Mouse (Mus musculus): ENCODE data around the gene Cadps2. TPM values are rescaled to one million over a fixed set of nuclear protein-coding genes. Genes with fewer than 3 reads are reported as not detected.

Cadps2 gene
- polyA plus RNA-seq, 1 experiment from 2014 or later: 12.4 TPM

DNA sequence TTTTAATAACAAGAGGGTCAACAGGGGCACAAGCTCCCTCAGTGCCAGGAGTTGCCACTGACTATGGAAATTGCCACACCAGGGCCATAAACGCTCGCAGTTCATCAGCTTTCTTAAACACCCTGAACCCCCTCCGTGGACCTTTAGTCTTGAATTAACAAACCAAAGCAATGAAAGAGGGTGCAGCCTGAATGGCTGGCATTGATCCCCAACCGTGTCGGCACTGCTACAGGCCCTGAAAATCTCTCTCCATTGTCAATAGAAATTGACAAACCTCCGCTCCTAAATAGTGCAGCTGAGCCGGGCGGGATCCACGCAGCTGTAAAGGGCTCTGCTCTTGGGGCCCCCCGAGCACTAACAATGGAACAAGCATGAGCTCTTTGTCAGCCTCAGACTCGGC lies 566.2 kb downstream of the Cadps2 start:
- ATAC-seq: no peak

DNA sequence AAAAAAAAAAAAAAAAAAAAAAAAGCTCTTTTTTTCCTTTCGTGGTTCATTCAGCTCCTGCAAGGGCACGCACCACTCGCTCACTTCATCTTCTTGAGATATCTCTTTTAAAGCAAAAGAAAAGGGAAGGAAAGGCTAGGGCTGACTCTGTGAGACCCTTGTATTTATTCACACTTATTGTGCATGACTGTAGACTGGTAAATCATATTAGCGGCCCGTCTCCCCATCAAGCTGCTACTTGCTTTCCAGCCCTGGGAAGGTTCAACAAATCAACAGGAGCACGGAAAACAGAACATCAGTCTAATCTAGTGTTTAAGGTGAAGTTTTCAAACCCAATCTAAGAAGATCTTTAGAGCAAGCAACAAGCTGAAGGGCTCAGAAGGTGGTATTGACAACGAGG lies 566.7 kb downstream of the Cadps2 start:
- H3K27ac ChIP-seq (ENCODE audit: low read depth, low read length): no peak overlapping the region
- no peak overlapping the region for H3K4me3 ChIP-seq (ENCODE audit: low read length)
- WGBS: 13% methylated on average over 7 of the region's 7 CpGs
- no peaks in the 10 kb centered on the region for H3K36me3 ChIP-seq (ENCODE audit: control insufficient read depth, insufficient read depth, low read length)
- H3K27me3 ChIP-seq (replicated peaks; ENCODE audit: control insufficient read depth, insufficient read depth, low read length): peaks cover 35% of the 10 kb centered on the region
- no peak overlapping the region for H3K9ac ChIP-seq (ENCODE audit: low read depth, low read length)
- ATAC-seq: no peak
- H3K4me2 ChIP-seq (ENCODE audit: low read length): no peak overlapping the region
- H3K9me3 ChIP-seq (ENCODE audit: control insufficient read depth, low read length): no peaks in the 10 kb centered on the region
- no peaks in the 10 kb centered on the region; the same call in 1 of the 2 replicates for H3K4me1 ChIP-seq (ENCODE audit: control insufficient read depth, insufficient read depth, low read depth, low read length)

More for the DNA sequence above, 566.2 kb downstream of the Cadps2 start:
- Histone ChIP-seq H3K9ac (ENCODE audit: low read depth, low read length) (no peak overlapping the region), H3K4me2 (ENCODE audit: low read length) (no peak overlapping the region), H3K27me3 (replicated peaks; ENCODE audit: control insufficient read depth, insufficient read depth, low read length) (peaks cover 32% of the 10 kb centered on the region), H3K27ac (ENCODE audit: low read depth, low read length) (no peak overlapping the region), H3K4me3 (ENCODE audit: low read length) (no peak overlapping the region), H3K4me1 (ENCODE audit: control insufficient read depth, insufficient read depth, low read depth, low read length) (no peaks in the 10 kb centered on the region; the same call in 1 of the 2 replicates), H3K36me3 (ENCODE audit: control insufficient read depth, insufficient read depth, low read length) (no peaks in the 10 kb centered on the region), H3K9me3 (ENCODE audit: control insufficient read depth, low read length) (no peaks in the 10 kb centered on the region)
- 2% methylated on average over 11 of the region's 11 CpGs for WGBS

GRCm38 (mm10) chr6:23260738-23261050 lies 578.5 kb downstream of the Cadps2 start:
- 2% methylated on average over 9 of the region's 9 CpGs for WGBS
- H3K9me3 ChIP-seq (ENCODE audit: control insufficient read depth, low read length): no peaks in the 10 kb centered on the region
- H3K4me3 ChIP-seq (ENCODE audit: low read length): no peak overlapping the region
- no peak overlapping the region for H3K4me2 ChIP-seq (ENCODE audit: low read length)
- no peak overlapping the region for H3K9ac ChIP-seq (ENCODE audit: low read depth, low read length)
- H3K27me3 ChIP-seq (replicated peaks; ENCODE audit: control insufficient read depth, insufficient read depth, low read length): peaks cover 61% of the 10 kb centered on the region
- H3K36me3 ChIP-seq (ENCODE audit: control insufficient read depth, insufficient read depth, low read length): no peaks in the 10 kb centered on the region
- ATAC-seq: no peak
- H3K4me1 ChIP-seq (ENCODE audit: control insufficient read depth, insufficient read depth, low read depth, low read length): peaks cover 6% of the 10 kb centered on the region
- H3K27ac ChIP-seq (ENCODE audit: low read depth, low read length): no peak overlapping the region

DNA sequence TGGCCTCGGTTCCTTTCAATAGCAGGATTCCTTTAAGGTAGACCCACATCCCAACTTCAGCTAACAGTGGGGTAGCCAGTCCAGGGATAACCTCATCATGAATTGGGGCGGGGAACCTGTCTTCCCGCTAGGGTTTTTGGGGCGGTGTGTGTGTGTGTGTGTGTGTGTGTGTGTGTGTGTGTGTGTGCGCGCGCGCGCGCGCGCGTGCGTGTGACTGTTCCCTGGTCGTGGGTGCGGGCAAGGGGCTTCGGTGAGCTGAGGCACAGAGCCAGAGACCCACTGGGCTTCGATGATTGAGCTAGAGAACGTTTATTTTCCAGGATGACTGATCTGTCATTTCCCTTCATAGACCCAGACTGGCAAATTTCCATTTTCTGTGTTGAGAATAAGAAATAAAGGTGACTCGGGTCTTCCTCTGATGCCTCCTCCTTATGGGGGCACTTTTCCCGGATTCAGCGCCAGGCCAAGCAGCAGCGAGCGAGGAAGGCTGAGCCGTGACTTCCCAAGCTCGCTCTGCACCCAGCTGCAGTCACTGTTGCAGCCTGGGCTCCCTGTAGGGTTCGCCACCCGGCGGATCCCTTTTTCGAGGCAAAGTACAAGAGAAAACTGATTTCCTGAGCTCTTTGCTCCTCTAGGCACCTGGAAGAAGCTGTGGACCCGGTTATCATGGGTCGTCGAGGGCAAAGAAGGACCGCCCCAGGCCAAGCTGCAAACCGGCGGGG lies 579.0 kb downstream of the Cadps2 start:
- H3K4me3 ChIP-seq (ENCODE audit: low read length): no peak overlapping the region
- H3K4me2 ChIP-seq (ENCODE audit: low read length): peak overlapping the region; percentile 18; the same call in 1 of the 2 replicates

DNA sequence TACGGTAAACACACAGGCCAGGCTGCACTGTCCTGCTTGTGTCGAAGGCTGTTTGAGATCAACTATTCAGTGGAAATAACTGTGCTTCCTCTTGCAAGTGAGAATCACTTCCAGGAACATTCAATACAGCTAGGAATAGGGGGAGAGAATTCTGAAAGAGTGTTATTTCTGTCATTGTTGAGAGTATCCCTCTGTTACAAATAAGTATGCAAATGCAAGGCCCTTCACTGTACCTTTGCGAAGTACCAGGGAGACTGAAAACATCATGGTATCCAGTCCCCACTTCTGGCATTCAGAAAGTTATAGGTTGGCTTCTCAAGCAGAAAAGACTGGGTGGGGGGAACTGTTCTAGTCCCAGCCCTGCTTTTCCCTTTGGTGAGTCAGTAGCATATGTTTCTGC lies 581.2 kb downstream of the Cadps2 start:
- ATAC-seq: no peak
- no peak overlapping the region for H3K4me2 ChIP-seq (ENCODE audit: low read length)
- H3K27me3 ChIP-seq (replicated peaks; ENCODE audit: control insufficient read depth, insufficient read depth, low read length): peaks cover 62% of the 10 kb centered on the region
- peaks cover 6% of the 10 kb centered on the region for H3K4me1 ChIP-seq (ENCODE audit: control insufficient read depth, insufficient read depth, low read depth, low read length)
- H3K9ac ChIP-seq (ENCODE audit: low read depth, low read length): no peak overlapping the region
- WGBS: 19% methylated on average over 3 of the region's 3 CpGs
- H3K4me3 ChIP-seq (ENCODE audit: low read length): no peak overlapping the region
- no peaks in the 10 kb centered on the region for H3K36me3 ChIP-seq (ENCODE audit: control insufficient read depth, insufficient read depth, low read length)
- H3K27ac ChIP-seq (ENCODE audit: low read depth, low read length): no peak overlapping the region
- no peaks in the 10 kb centered on the region for H3K9me3 ChIP-seq (ENCODE audit: control insufficient read depth, low read length)

More for the DNA sequence above, 579.0 kb downstream of the Cadps2 start:
- ATAC-seq: no peak
- Histone ChIP-seq H3K9ac (ENCODE audit: low read depth, low read length) (no peak overlapping the region), H3K27me3 (replicated peaks; ENCODE audit: control insufficient read depth, insufficient read depth, low read length) (peaks cover 58% of the 10 kb centered on the region), H3K27ac (ENCODE audit: low read depth, low read length) (no peak overlapping the region), H3K36me3 (ENCODE audit: control insufficient read depth, insufficient read depth, low read length) (no peaks in the 10 kb centered on the region), H3K4me1 (ENCODE audit: control insufficient read depth, insufficient read depth, low read depth, low read length) (peaks cover 6% of the 10 kb centered on the region), H3K9me3 (ENCODE audit: control insufficient read depth, low read length) (no peaks in the 10 kb centered on the region)
- WGBS: 2% methylated on average over 28 of the region's 36 CpGs

- peaks cover 2% of the 10 kb centered on the region; the same call in 1 of the 2 replicates for H3K4me1 ChIP-seq (ENCODE audit: control insufficient read depth, insufficient read depth, low read depth, low read length)
- H3K4me3 ChIP-seq (ENCODE audit: low read length): no peak overlapping the region
- H3K27me3 ChIP-seq (replicated peaks; ENCODE audit: control insufficient read depth, insufficient read depth, low read length): peaks cover 55% of the 10 kb centered on the region
- no peaks in the 10 kb centered on the region for H3K9me3 ChIP-seq (ENCODE audit: control insufficient read depth, low read length)
- no peak for ATAC-seq
- no peak overlapping the region for H3K27ac ChIP-seq (ENCODE audit: low read depth, low read length)
- no peak overlapping the region for H3K4me2 ChIP-seq (ENCODE audit: low read length)
- no peak overlapping the region for H3K9ac ChIP-seq (ENCODE audit: low read depth, low read length)
- no peaks in the 10 kb centered on the region for H3K36me3 ChIP-seq (ENCODE audit: control insufficient read depth, insufficient read depth, low read length)
- 3% methylated on average over 8 of the region's 8 CpGs for WGBS
These were observed 584.1 kb downstream of the Cadps2 start for GRCm38 (mm10) chr6:23255161-23255560.

GRCm38 (mm10) chr6:23254644-23255043 lies 584.6 kb downstream of the Cadps2 start:
- Histone ChIP-seq H3K9me3 (ENCODE audit: control insufficient read depth, low read length) (no peaks in the 10 kb centered on the region), H3K4me3 (ENCODE audit: low read length) (no peak overlapping the region), H3K36me3 (ENCODE audit: control insufficient read depth, insufficient read depth, low read length) (no peaks in the 10 kb centered on the region), H3K4me2 (ENCODE audit: low read length) (no peak overlapping the region), H3K27ac (ENCODE audit: low read depth, low read length) (no peak overlapping the region), H3K9ac (ENCODE audit: low read depth, low read length) (no peak overlapping the region), H3K27me3 (replicated peaks; ENCODE audit: control insufficient read depth, insufficient read depth, low read length) (peaks cover 59% of the 10 kb centered on the region), H3K4me1 (ENCODE audit: control insufficient read depth, insufficient read depth, low read depth, low read length) (no peaks in the 10 kb centered on the region; the same call in 1 of the 2 replicates)
- ATAC-seq: no peak
- WGBS: 7% methylated on average over 11 of the region's 11 CpGs

DNA sequence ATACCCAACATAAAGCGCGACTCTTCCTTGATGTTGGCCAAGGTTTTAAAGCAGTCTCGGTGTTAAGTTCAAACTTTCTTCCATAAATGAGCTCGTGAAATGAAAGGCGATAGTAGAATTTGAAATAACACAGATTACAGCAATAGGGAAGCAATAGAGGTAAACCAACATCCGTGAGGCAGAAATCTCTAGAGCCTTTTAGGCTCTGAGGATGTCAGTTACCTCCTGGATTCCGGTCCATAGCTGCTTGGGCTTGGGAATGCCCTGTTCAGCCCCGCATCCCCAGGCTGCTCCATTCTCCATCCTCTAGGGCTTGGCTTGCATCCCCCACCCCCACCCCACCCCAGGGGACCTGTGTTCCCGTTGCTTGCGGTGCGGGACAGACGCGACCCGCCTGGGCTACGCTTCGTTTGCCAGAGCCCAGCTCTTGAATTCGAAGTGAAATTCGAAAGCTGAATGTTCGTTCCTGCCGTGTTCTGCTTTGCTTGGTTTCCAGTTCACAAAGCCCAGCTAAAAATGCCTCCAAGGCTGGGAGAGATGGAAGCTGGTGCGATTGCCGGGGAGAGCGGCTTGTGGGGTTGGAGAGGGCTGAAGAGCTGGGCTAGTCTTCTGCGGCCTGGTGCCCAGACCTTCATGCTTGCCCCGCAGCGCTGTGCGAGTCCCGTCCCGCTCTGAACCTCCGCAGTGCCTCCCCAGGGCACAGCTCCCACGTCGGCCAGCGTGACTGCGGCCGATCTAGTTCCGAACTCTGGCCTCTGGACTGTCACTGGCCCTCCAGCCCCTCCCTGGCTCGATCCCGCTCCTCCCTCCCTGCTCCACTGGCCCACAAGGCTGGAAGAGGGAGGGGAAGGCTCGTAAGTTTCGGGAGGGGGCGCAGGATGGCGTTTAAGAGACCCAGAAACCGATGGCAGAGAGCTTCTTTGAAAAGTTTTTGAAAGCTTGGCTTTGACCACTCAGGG lies 585.6 kb downstream of the Cadps2 start:
- Histone ChIP-seq H3K9me3 (ENCODE audit: control insufficient read depth, low read length) (no peaks in the 10 kb centered on the region), H3K27ac (ENCODE audit: low read depth, low read length) (no peak overlapping the region), H3K27me3 (replicated peaks; ENCODE audit: control insufficient read depth, insufficient read depth, low read length) (peaks cover 59% of the 10 kb centered on the region), H3K4me3 (ENCODE audit: low read length) (no peak overlapping the region), H3K4me2 (ENCODE audit: low read length) (no peak overlapping the region), H3K4me1 (ENCODE audit: control insufficient read depth, insufficient read depth, low read depth, low read length) (peaks cover 7% of the 10 kb centered on the region), H3K9ac (ENCODE audit: low read depth, low read length) (no peak overlapping the region), H3K36me3 (ENCODE audit: control insufficient read depth, insufficient read depth, low read length) (no peaks in the 10 kb centered on the region)
- peak; percentile 62; the same call in 1 of the 2 replicates for ATAC-seq
- WGBS: under 1% methylated on average over 43 of the region's 43 CpGs

All from hindbrain, embryonic 16.5 days (tissue).